Mouse (Mus musculus): ENCODE results near the gene Arih1. TPM values are rescaled to one million over a fixed set of nuclear protein-coding genes. Genes with fewer than 3 reads are reported as not detected.
A peak's percentile ranks its signal among the peaks of the same experiment; 100 is the strongest.

Gene Arih1
- total and polyA plus RNA-seq, 2 experiments from 2014 or later, result 7.8 to 70.4 TPM

GRCm38 (mm10) chr9:59526727-59527126, 40.3 kb upstream of the Arih1 start:
- H3K9ac ChIP-seq (replicated peaks; ENCODE audit: low read depth, low read length), result no peak overlapping the region
- no peaks in the 10 kb centered on the region for H3K36me3 ChIP-seq (replicated peaks; ENCODE audit: control insufficient read depth, insufficient read depth, low read length)
- H3K9me3 ChIP-seq (replicated peaks; ENCODE audit: control insufficient read depth, low read length), result no peaks in the 10 kb centered on the region
- ATAC-seq (ENCODE audit: insufficient read depth, low read depth) (no peak), DNase-seq (ENCODE audit: low spot score) (no peak)
- WGBS, result 61% methylated on average over 6 of the region's 6 CpGs
- H3K27ac ChIP-seq (ENCODE audit: low read depth), result no peak overlapping the region
- TF ChIP-seq EP300 (IDR thresholded peaks at IDR 0.05; ENCODE audit: low read depth) (no peak), CTCF (IDR thresholded peaks at IDR 0.05; ENCODE audit: low read depth) (no peak)
- no peaks in the 10 kb centered on the region for H3K4me1 ChIP-seq (ENCODE audit: control insufficient read depth, insufficient read depth)
- no peaks in the 10 kb centered on the region for H3K27me3 ChIP-seq (ENCODE audit: control insufficient read depth, insufficient read depth, low read length)
- no peak overlapping the region for H3K4me3 ChIP-seq (ENCODE audit: low read depth, low read length)
- H3K4me2 ChIP-seq (ENCODE audit: low read depth, low read length), result no peak overlapping the region

DNA sequence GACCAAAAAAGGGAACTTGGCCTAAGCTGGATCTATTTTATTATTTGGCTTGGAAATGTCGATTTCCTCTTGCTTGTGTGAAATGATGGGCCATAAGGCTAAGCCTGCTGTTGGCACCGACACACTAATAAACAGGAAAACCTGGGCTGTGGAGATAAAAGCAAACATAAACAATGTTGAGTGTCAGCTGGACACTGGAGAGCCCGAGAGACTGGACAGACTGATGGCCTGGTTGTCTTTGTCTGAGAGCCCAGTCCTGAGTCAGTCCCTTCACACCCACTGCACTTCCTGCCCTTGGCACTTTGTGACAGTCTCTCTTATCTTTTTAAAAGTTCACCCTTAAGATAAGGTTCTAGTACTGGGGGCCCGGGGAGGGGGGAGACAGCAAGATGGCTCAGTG, 36.5 kb upstream of the Arih1 start:
- 31% methylated on average over 4 of the region's 4 CpGs for WGBS
- TF ChIP-seq CTCF (IDR thresholded peaks at IDR 0.05; ENCODE audit: low read depth) (no peak), EP300 (IDR thresholded peaks at IDR 0.05; ENCODE audit: low read depth) (0 out of 2 replicates have a peak, but pooled peaks have one; percentile 22)
- H3K9ac ChIP-seq (replicated peaks; ENCODE audit: low read depth, low read length), result no peak overlapping the region
- H3K9me3 ChIP-seq (replicated peaks; ENCODE audit: control insufficient read depth, low read length), result no peaks in the 10 kb centered on the region
- H3K36me3 ChIP-seq (replicated peaks; ENCODE audit: control insufficient read depth, insufficient read depth, low read length), result no peaks in the 10 kb centered on the region
- DNase-seq (ENCODE audit: low spot score), result no peak
- peaks cover 8% of the 10 kb centered on the region; the same call in 1 of the 2 replicates for H3K4me1 ChIP-seq (ENCODE audit: control insufficient read depth, insufficient read depth)
- no peak overlapping the region for H3K4me2 ChIP-seq (ENCODE audit: low read depth, low read length)
- 0 out of 2 replicates have a peak, but pooled peaks have one; percentile 24 for ATAC-seq (ENCODE audit: insufficient read depth, low read depth)
- H3K4me3 ChIP-seq (ENCODE audit: low read depth, low read length), result no peak overlapping the region
- H3K27me3 ChIP-seq (ENCODE audit: control insufficient read depth, insufficient read depth, low read length), result no peaks in the 10 kb centered on the region
- no peak overlapping the region for H3K27ac ChIP-seq (ENCODE audit: low read depth)

- DNase-seq (ENCODE audit: low spot score) (no peak), ATAC-seq (ENCODE audit: insufficient read depth, low read depth) (no peak)
- Histone ChIP-seq H3K27ac (ENCODE audit: low read depth) (no peak overlapping the region), H3K4me1 (ENCODE audit: control insufficient read depth, insufficient read depth) (peaks cover 11% of the 10 kb centered on the region; the same call in 1 of the 2 replicates), H3K36me3 (replicated peaks; ENCODE audit: control insufficient read depth, insufficient read depth, low read length) (no peaks in the 10 kb centered on the region), H3K9ac (replicated peaks; ENCODE audit: low read depth, low read length) (no peak overlapping the region), H3K4me3 (ENCODE audit: low read depth, low read length) (no peak overlapping the region), H3K9me3 (replicated peaks; ENCODE audit: control insufficient read depth, low read length) (no peaks in the 10 kb centered on the region), H3K27me3 (ENCODE audit: control insufficient read depth, insufficient read depth, low read length) (no peaks in the 10 kb centered on the region), H3K4me2 (ENCODE audit: low read depth, low read length) (no peak overlapping the region)
- WGBS, result 80% methylated on average over 2 of the region's 2 CpGs
- TF ChIP-seq EP300 (IDR thresholded peaks at IDR 0.05; ENCODE audit: low read depth), result no peak
- TF ChIP-seq CTCF (IDR thresholded peaks at IDR 0.05; ENCODE audit: low read depth), result no peak
Measured at GRCm38 (mm10) chr9:59519396-59519795, 33.0 kb upstream of the Arih1 start.

- no peak for DNase-seq (ENCODE audit: low spot score)
- H3K36me3 ChIP-seq (replicated peaks; ENCODE audit: control insufficient read depth, insufficient read depth, low read length), result no peaks in the 10 kb centered on the region
- no peaks in the 10 kb centered on the region for H3K9me3 ChIP-seq (replicated peaks; ENCODE audit: control insufficient read depth, low read length)
- H3K4me2 ChIP-seq (ENCODE audit: low read depth, low read length), result no peak overlapping the region
- no peak for ATAC-seq (ENCODE audit: insufficient read depth, low read depth)
- WGBS, result 19% methylated on average over 5 of the region's 5 CpGs
- peaks cover 11% of the 10 kb centered on the region; the same call in 1 of the 2 replicates for H3K4me1 ChIP-seq (ENCODE audit: control insufficient read depth, insufficient read depth)
- no peak for TF ChIP-seq CTCF (IDR thresholded peaks at IDR 0.05; ENCODE audit: low read depth)
- no peak for TF ChIP-seq EP300 (IDR thresholded peaks at IDR 0.05; ENCODE audit: low read depth)
- no peak overlapping the region for H3K9ac ChIP-seq (replicated peaks; ENCODE audit: low read depth, low read length)
- H3K4me3 ChIP-seq (ENCODE audit: low read depth, low read length), result no peak overlapping the region
- H3K27me3 ChIP-seq (ENCODE audit: control insufficient read depth, insufficient read depth, low read length), result no peaks in the 10 kb centered on the region
- H3K27ac ChIP-seq (ENCODE audit: low read depth), result no peak overlapping the region
Measured at GRCm38 (mm10) chr9:59518976-59519375, 32.6 kb upstream of the Arih1 start.

- no peak overlapping the region for H3K9ac ChIP-seq (replicated peaks; ENCODE audit: low read depth, low read length)
- TF ChIP-seq EP300 (IDR thresholded peaks at IDR 0.05; ENCODE audit: low read depth) (no peak), CTCF (IDR thresholded peaks at IDR 0.05; ENCODE audit: low read depth) (0 out of 2 replicates have a peak, but pooled peaks have one; percentile 13)
- DNase-seq (ENCODE audit: low spot score) (peak; percentile 28), ATAC-seq (ENCODE audit: insufficient read depth, low read depth) (no peak; the same call in 1 of the 2 replicates)
- no peaks in the 10 kb centered on the region for H3K9me3 ChIP-seq (replicated peaks; ENCODE audit: control insufficient read depth, low read length)
- no peak overlapping the region for H3K4me2 ChIP-seq (ENCODE audit: low read depth, low read length)
- H3K4me1 ChIP-seq (ENCODE audit: control insufficient read depth, insufficient read depth), result peaks cover 11% of the 10 kb centered on the region; the same call in 1 of the 2 replicates
- H3K4me3 ChIP-seq (ENCODE audit: low read depth, low read length), result no peak overlapping the region
- no peaks in the 10 kb centered on the region for H3K36me3 ChIP-seq (replicated peaks; ENCODE audit: control insufficient read depth, insufficient read depth, low read length)
- H3K27ac ChIP-seq (ENCODE audit: low read depth), result no peak overlapping the region
- no peaks in the 10 kb centered on the region for H3K27me3 ChIP-seq (ENCODE audit: control insufficient read depth, insufficient read depth, low read length)
- WGBS, result 52% methylated on average over 7 of the region's 7 CpGs
Measured at GRCm38 (mm10) chr9:59517127-59517526, 30.7 kb upstream of the Arih1 start.

GRCm38 (mm10) chr9:59515069-59515468, 28.7 kb upstream of the Arih1 start:
- Histone ChIP-seq H3K4me2 (ENCODE audit: low read depth, low read length) (no peak overlapping the region), H3K4me3 (ENCODE audit: low read depth, low read length) (no peak overlapping the region), H3K27me3 (ENCODE audit: control insufficient read depth, insufficient read depth, low read length) (no peaks in the 10 kb centered on the region), H3K9ac (replicated peaks; ENCODE audit: low read depth, low read length) (no peak overlapping the region), H3K9me3 (replicated peaks; ENCODE audit: control insufficient read depth, low read length) (no peaks in the 10 kb centered on the region), H3K27ac (ENCODE audit: low read depth) (peak overlapping the region; percentile 38; the same call in 1 of the 2 replicates), H3K4me1 (ENCODE audit: control insufficient read depth, insufficient read depth) (peaks cover 11% of the 10 kb centered on the region; the same call in 1 of the 2 replicates), H3K36me3 (replicated peaks; ENCODE audit: control insufficient read depth, insufficient read depth, low read length) (no peaks in the 10 kb centered on the region)
- peak; percentile 32 for DNase-seq (ENCODE audit: low spot score)
- no peak for TF ChIP-seq CTCF (IDR thresholded peaks at IDR 0.05; ENCODE audit: low read depth)
- TF ChIP-seq EP300 (IDR thresholded peaks at IDR 0.05; ENCODE audit: low read depth), result no peak
- peak; percentile 72 for ATAC-seq (ENCODE audit: insufficient read depth, low read depth)
- WGBS, result 16% methylated on average over 3 of the region's 3 CpGs
